Mouse (Mus musculus): ENCODE results near the gene Habp2.

The Habp2 gene

DNA sequence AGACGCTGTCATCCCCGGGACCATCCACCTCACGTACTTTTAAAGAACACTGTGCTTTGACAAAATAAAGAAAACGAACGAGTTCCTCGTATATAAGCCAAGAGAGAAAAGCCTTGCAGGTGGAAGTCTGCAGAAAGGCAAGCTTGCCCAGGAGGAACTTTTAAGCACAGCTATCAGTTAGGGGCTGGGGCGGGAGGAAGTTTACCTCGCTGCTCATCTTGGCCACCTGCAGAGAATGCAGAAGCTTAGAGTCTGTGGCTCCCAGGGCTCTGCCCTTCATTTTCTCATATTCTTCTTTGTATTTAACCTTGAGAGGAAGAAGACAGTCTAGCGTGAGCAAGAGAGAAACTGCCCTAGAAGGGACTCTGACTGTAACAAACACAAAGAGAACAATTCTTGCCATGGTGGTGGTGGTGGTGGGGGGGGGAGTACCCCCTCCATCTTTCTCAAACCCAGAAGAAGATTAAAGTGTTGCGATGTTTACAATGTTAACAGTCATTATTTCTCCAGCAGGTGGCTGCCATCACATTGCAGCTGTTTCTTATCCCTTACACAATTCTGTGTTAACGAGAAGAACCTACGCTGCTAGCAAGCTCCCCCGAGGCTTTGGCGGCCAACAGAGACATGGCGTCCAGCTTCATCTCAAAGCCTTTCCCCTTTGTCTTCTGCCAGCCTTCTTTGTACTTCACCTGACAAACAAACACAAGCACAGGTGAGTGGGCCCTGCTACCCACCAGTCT, 77.0 kb downstream of the Habp2 start:
- no peak for DNase-seq (ENCODE audit: low read depth, low spot score)

DNA sequence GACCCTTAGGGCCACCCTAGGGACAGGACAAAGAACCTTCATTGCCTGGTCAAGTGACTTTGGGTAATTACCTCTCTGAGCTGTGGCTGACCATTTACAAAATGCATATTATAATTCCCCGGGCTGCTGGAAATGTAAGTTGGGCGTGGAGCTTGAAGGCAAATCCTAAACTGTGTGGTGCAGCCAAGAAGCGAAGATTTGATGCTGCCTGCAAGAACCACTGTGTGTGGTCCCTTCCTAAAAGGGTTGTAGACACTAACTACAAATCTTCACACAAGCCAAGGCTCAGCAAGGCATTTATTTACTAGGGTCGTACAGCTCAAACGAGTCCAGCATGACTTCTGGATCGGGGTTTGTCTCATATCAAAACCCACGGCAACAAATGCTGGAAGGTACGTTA, 77.6 kb downstream of the Habp2 start:
- DNase-seq (ENCODE audit: low read depth, low spot score): no peak

DNA sequence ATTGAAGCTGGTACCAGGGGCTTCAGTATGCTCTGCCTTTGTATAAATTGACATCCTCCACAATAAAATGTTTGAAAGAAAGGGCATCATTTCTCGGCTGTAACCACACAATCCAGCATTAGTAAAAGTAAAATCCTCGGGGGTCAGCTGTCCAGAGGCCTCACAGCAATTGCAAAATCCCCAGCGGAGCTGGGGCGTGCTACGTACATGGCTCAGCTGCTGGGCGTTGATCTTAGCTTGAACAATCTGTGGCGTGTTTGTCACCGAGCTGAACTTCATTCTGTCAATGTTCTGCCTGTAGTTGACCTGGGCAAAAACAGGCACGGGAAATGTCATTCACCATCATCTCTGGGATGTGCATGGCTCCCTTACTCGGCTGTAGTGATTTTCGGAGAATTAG, 79.2 kb downstream of the Habp2 start:
- DNase-seq (ENCODE audit: low read depth, low spot score): no peak

DNA sequence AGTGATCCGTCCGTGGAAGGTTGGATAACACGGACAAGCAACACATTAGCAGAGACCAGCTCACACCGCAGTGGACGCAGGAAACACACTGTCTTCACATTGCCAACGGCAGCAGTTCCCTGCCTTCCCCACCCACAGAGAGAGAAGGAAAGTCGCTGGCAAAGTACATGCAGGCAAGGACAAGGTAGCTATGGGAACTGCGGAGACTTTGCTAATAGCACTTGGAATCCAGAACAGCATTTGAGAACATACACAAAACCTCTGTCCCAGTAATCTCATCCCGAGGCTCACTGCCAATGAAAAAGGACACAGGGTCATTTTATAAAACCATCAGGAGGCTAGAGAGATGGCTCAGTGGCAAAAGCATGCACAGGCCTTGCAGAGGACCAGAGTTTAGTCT, 79.7 kb downstream of the Habp2 start:
- DNase-seq (ENCODE audit: low read depth, low spot score): no peak

DNA sequence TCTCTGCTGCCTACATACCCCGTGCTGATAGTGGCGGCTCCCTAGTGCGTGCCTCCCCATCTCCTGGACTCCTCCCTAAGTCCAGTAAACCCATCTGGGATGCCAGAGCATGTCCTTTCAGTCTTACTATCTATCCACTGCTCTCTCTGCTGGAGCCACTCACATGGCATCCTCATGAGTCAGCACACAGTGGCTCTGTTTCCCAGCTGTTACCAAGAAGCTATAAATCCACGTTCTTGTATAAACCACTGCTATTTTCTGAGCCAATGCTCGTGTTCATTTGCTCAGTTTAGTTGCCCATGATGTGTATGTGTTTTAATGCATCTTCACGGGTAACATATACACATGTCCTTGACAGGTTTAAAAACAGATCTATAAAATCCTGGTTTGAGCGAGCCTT, 80.8 kb downstream of the Habp2 start:
- no peak for DNase-seq (ENCODE audit: low read depth, low spot score)

DNA sequence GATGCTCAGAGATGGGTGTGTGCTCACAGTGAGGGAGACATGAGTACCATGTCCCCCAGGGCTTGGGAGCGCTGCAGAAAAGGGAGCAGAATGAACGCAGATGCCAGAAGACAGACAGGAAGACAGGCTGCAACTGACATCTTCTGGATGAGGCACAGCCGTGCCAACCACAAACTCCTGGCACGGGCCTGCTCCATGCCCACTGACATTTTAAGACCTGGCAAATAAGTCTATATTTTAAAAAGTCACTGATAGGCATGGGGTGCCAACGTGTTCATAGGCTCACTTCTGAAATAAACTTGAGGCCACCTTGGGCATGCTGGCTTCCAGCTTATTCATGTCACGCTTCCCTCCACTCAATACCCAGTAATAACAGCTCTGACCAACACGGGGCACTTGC, 82.0 kb downstream of the Habp2 start:
- DNase-seq (ENCODE audit: low read depth, low spot score): no peak
